Mouse (Mus musculus) testis, adult 2 months (tissue): ENCODE measurements around the gene Hrh2.

ENCODE experiments used
- CTCF ChIP-seq: fragments of 200-500 bp; IDR thresholded peaks from 2 replicates; pipeline ENCODE4 v1.5.1; 2012; ENCODE audit warnings: low read depth, mild to moderate bottlenecking, inconsistent platforms, low read length, moderate library complexity; ENCODE audit not compliant: control insufficient read depth, insufficient read depth, insufficient replicate concordance
- POLR2A ChIP-seq: fragments of 200-500 bp; IDR thresholded peaks from 2 replicates; pipeline ENCODE4 v1.6.1; 2012; ENCODE audit warnings: low read depth, mild to moderate bottlenecking, inconsistent platforms, low read length, moderate library complexity; ENCODE audit not compliant: control insufficient read depth

GRCm38 (mm10) chr13:54171346-54171745, 20.6 kb upstream of the Hrh2 start:
- TF ChIP-seq POLR2A (no peak), CTCF (no peak)
